ENCODE assay signal across 8 mouse cellular contexts in the genomic region with DNA sequence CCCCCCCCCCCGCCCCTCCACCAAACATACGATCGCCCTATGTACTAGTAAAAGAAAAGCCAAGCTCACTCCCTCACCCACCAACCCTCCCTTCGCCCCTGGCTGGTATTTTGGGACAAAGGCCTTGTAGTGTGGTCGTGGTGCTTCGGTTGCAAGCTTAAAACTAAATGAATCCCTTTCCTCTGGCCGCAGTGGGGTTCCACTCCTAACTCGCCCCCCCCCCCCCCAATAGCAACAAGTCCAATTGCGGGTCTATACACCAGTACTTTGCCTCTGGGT. TPM values are rescaled to one million over a fixed set of nuclear protein-coding genes. Genes with fewer than 3 reads are reported as not detected.
DNase-seq lines count a peak whose midpoint lies in the region; ATAC-seq and TF ChIP-seq lines count a peak whose summit lies in the region.

No protein-coding gene starts in this region.

- TF ChIP-seq CTCF in kidney, adult 2 months (conservative IDR thresholded peaks at IDR 0.05; ENCODE audit: insufficient read depth, insufficient read length, low read depth, low read length) = no peak

- peak overlapping the region; percentile 90; the same call in 1 of the 2 replicates for H3K4me3 ChIP-seq in kidney, adult 2 months (ENCODE audit: insufficient read depth, low read depth, low read length)
- H3K4me3 ChIP-seq in hindbrain, embryonic 12.5 days = peak overlapping the region; percentile 67
- peak overlapping the region; percentile 71 for H3K4me3 ChIP-seq in midbrain, embryonic 13.5 days (replicated peaks)

- peaks cover 1% of the 10 kb centered on the region; the same call in 1 of the 2 replicates for H3K36me3 ChIP-seq in kidney, adult 2 months (ENCODE audit: control insufficient read depth, insufficient read depth, low read length)
- peaks cover 10% of the 10 kb centered on the region; the same call in 1 of the 2 replicates for H3K36me3 ChIP-seq in hindbrain, embryonic 12.5 days
- peaks cover 15% of the 10 kb centered on the region for H3K36me3 ChIP-seq in midbrain, embryonic 13.5 days

- ATAC-seq in hindbrain, embryonic 12.5 days (ENCODE audit: low FRiP score) = no peak
- ATAC-seq in midbrain, embryonic 13.5 days = no peak

- H3K9me3 ChIP-seq in hindbrain, embryonic 12.5 days (replicated peaks) = no peaks in the 10 kb centered on the region
- H3K9me3 ChIP-seq in midbrain, embryonic 13.5 days = no peaks in the 10 kb centered on the region

- WGBS in kidney, adult 2 months = 5% methylated on average over 9 of the region's 9 CpGs
- 2% methylated on average over 8 of the region's 9 CpGs for WGBS in hindbrain, embryonic 12.5 days
- 1% methylated on average over 7 of the region's 9 CpGs for WGBS in midbrain, embryonic 13.5 days

- peak overlapping the region; percentile 70 for H3K9ac ChIP-seq in hindbrain, embryonic 12.5 days
- H3K9ac ChIP-seq in midbrain, embryonic 13.5 days (replicated peaks) = peak overlapping the region; percentile 67

- no peak overlapping the region; the same call in 1 of the 2 replicates for H3K27ac ChIP-seq in kidney, adult 2 months (ENCODE audit: insufficient read depth, low read depth, low read length)
- peak overlapping the region; percentile 93 for H3K27ac ChIP-seq in hindbrain, embryonic 12.5 days
- peak overlapping the region; percentile 88 for H3K27ac ChIP-seq in midbrain, embryonic 13.5 days

- H3K4me1 ChIP-seq in kidney, adult 2 months (ENCODE audit: control insufficient read depth, insufficient read depth, low read length) = peaks cover 15% of the 10 kb centered on the region
- H3K4me1 ChIP-seq in hindbrain, embryonic 12.5 days = peaks cover 41% of the 10 kb centered on the region
- peaks cover 55% of the 10 kb centered on the region for H3K4me1 ChIP-seq in midbrain, embryonic 13.5 days (replicated peaks)

- no peak for DNase-seq in kidney, adult 2 months
- DNase-seq in kidney, postnatal 10 days = no peak
- DNase-seq in adipocyte (ENCODE audit: low spot score) = peak; percentile 60
- DNase-seq in spleen, postnatal 10 days (ENCODE audit: low spot score in 2 of 2) = no peak
- no peak for DNase-seq in adrenal gland, postnatal 10 days
- DNase-seq in gastrocnemius, postnatal 25 days = no peak

- peak overlapping the region; percentile 80 for H3K4me2 ChIP-seq in hindbrain, embryonic 12.5 days (replicated peaks)
- peak overlapping the region; percentile 96 for H3K4me2 ChIP-seq in midbrain, embryonic 13.5 days (replicated peaks)

- no peaks in the 10 kb centered on the region for H3K27me3 ChIP-seq in kidney, adult 2 months (replicated peaks; ENCODE audit: control insufficient read depth, insufficient read depth, low read length)
- H3K27me3 ChIP-seq in hindbrain, embryonic 12.5 days = 0 out of 2 replicates have a peak, but pooled peaks cover 6% of the 10 kb centered on the region
- H3K27me3 ChIP-seq in midbrain, embryonic 13.5 days = no peaks in the 10 kb centered on the region

- TF ChIP-seq POLR2A in kidney, adult 2 months (IDR thresholded peaks at IDR 0.05; ENCODE audit: low read depth, low read length) = no peak

RNA-seq across cellular contexts. Expression of a gene that starts 16.4 kb away (rescaled TPM):
- polyA plus RNA-seq in kidney, adult 2 months (2012; rRNA removed) = 7.9 and 8.3 TPM in 2 replicates
- 31.8 and 32.0 TPM in 2 replicates for polyA plus RNA-seq in hindbrain, embryonic 12.5 days (2016; fragmentation: Nextera tagmentation; extraction: Ambion mirVana)
- polyA plus RNA-seq in midbrain, embryonic 13.5 days (2015; fragmentation: Nextera tagmentation; extraction: Ambion mirVana) = 31.9 and 32.4 TPM in 2 replicates
- total RNA-seq in adrenal gland, postnatal 10 days (2021) = 10 to 100 TPM; 14.1 to 16.6 TPM
- total RNA-seq in gastrocnemius, postnatal 25 days (2021) = 10 to 100 TPM; 12.1 to 13.8 TPM

RNA-seq across cellular contexts. Expression of a gene that starts 16.5 kb away (rescaled TPM):
- polyA plus RNA-seq in kidney, adult 2 months (2012; rRNA removed) = 22.8 and 25.3 TPM in 2 replicates
- polyA plus RNA-seq in hindbrain, embryonic 12.5 days (2016; fragmentation: Nextera tagmentation; extraction: Ambion mirVana) = 38.8 and 39.0 TPM in 2 replicates
- 43.8 and 44.3 TPM in 2 replicates for polyA plus RNA-seq in midbrain, embryonic 13.5 days (2015; fragmentation: Nextera tagmentation; extraction: Ambion mirVana)
- total RNA-seq in adrenal gland, postnatal 10 days (2021) = 10 to 100 TPM; 38.1 to 39.8 TPM
- total RNA-seq in gastrocnemius, postnatal 25 days (2021) = 10 to 100 TPM; 16.0 to 16.2 TPM

RNA-seq across cellular contexts. Expression of a gene that starts 16.5 kb away (rescaled TPM):
- polyA plus RNA-seq in kidney, adult 2 months (2012; rRNA removed) = 0.45 and 0.64 TPM in 2 replicates
- polyA plus RNA-seq in hindbrain, embryonic 12.5 days (2016; fragmentation: Nextera tagmentation; extraction: Ambion mirVana) = 2.5 and 3.9 TPM in 2 replicates
- 2.4 and 3.7 TPM in 2 replicates for polyA plus RNA-seq in midbrain, embryonic 13.5 days (2015; fragmentation: Nextera tagmentation; extraction: Ambion mirVana)
- total RNA-seq in adrenal gland, postnatal 10 days (2021) = 1 to 10 TPM; 2.8 to 5.5 TPM
- 1 to 10 TPM; 2.3 to 2.5 TPM for total RNA-seq in gastrocnemius, postnatal 25 days (2021)

RNA-seq across cellular contexts. Expression of a gene that starts 35.6 kb away (rescaled TPM):
- polyA plus RNA-seq in kidney, adult 2 months (2012; rRNA removed) = 5.1 and 5.3 TPM in 2 replicates
- 10.5 and 12.3 TPM in 2 replicates for polyA plus RNA-seq in hindbrain, embryonic 12.5 days (2016; fragmentation: Nextera tagmentation; extraction: Ambion mirVana)
- 10.0 and 10.8 TPM in 2 replicates for polyA plus RNA-seq in midbrain, embryonic 13.5 days (2015; fragmentation: Nextera tagmentation; extraction: Ambion mirVana)
- 1 to 10 TPM; 6.8 to 9.0 TPM for total RNA-seq in adrenal gland, postnatal 10 days (2021)
- total RNA-seq in gastrocnemius, postnatal 25 days (2021) = 1 to 10 TPM; 2.2 to 2.8 TPM
